Mouse (Mus musculus): ENCODE data around the gene Grin2a.

The Grin2a gene

GRCm38 (mm10) chr16:9533564-9534332 lies 461.6 kb downstream of the Grin2a start:
- Histone ChIP-seq H3K27me3 (ENCODE audit: control insufficient read depth, insufficient read depth, low read length, poor library complexity, severe bottlenecking) (no peaks in the 10 kb centered on the region), H3K36me3 (ENCODE audit: control insufficient read depth, insufficient read depth, low read length, poor library complexity, severe bottlenecking) (no peaks in the 10 kb centered on the region)
- DNase-seq (ENCODE audit: low read depth, low spot score) = no peak

- H3K36me3 ChIP-seq (ENCODE audit: control insufficient read depth, insufficient read depth, low read length, poor library complexity, severe bottlenecking) = no peaks in the 10 kb centered on the region
- DNase-seq (ENCODE audit: low read depth, low spot score) = no peak
- H3K27me3 ChIP-seq (ENCODE audit: control insufficient read depth, insufficient read depth, low read length, poor library complexity, severe bottlenecking) = no peaks in the 10 kb centered on the region
Measured at GRCm38 (mm10) chr16:9532843-9533532, 462.4 kb downstream of the Grin2a start.

DNA sequence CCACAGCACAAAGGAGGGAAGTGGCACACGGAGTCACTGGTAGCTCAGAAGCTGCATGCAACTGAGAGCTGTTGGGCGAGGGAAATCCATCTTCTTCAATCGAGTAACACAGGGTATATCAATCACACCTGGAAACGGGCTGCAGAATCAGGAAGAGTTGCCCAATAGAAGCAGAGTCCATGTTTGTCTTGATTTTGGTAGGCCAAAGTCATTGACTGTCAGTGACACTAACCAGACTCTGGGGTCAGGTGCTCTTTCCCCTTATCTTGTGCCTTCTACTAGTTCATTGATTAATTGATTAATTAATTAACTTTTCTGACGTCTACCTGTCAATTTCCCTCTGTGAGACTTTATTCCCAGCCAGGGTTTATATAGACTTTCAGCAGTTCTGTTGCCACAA lies 468.1 kb downstream of the Grin2a start:
- no peak for DNase-seq (ENCODE audit: low read depth, low spot score)
- H3K36me3 ChIP-seq (ENCODE audit: control insufficient read depth, insufficient read depth, low read length, poor library complexity, severe bottlenecking) = no peaks in the 10 kb centered on the region
- H3K27me3 ChIP-seq (ENCODE audit: control insufficient read depth, insufficient read depth, low read length, poor library complexity, severe bottlenecking) = no peaks in the 10 kb centered on the region

- DNase-seq (ENCODE audit: low read depth, low spot score) = no peak
Measured at GRCm38 (mm10) chr16:9523314-9523713, 472.0 kb downstream of the Grin2a start.

More at GRCm38 (mm10) chr16:9523314-9523713, 472.0 kb downstream of the Grin2a start:
- no peaks in the 10 kb centered on the region for H3K36me3 ChIP-seq (ENCODE audit: control insufficient read depth, insufficient read depth, low read length, poor library complexity, severe bottlenecking)
- no peaks in the 10 kb centered on the region for H3K27me3 ChIP-seq (ENCODE audit: control insufficient read depth, insufficient read depth, low read length, poor library complexity, severe bottlenecking)
